ENCODE assay signal across 10 mouse cellular contexts in genomic region chr16:34536300-34536699, GRCm38 (mm10). TPM values are rescaled to one million over a fixed set of nuclear protein-coding genes. Genes with fewer than 3 reads are reported as not detected.
A peak's percentile ranks its signal among the peaks of the same experiment; 100 is the strongest.
DNase-seq lines count a peak whose midpoint lies in the region; ATAC-seq and TF ChIP-seq lines count a peak whose summit lies in the region.
"Had no signal": no experiment of that assay in that cellular context is flagged by ENCODE, and none has a peak within 500 bp of the region (broad histone marks: within the 10 kb centered on the region; RNA-seq: fewer than 3 reads in every experiment).

No protein-coding gene starts in this region.

- H3K9me3 ChIP-seq in lung, embryonic 16.5 days (ENCODE audit: control insufficient read depth, low read length), result no peaks in the 10 kb centered on the region
- H3K9me3 ChIP-seq in lung, postnatal 0 days (ENCODE audit: low read length), result no peaks in the 10 kb centered on the region
- H3K9me3 ChIP-seq in forebrain, embryonic 16.5 days (ENCODE audit: control insufficient read depth, low read length), result no peaks in the 10 kb centered on the region
- H3K9me3 ChIP-seq: limb, embryonic 13.5 days had no signal

- 0 out of 2 replicates have a peak, but pooled peaks have one; percentile 26 for ATAC-seq in lung, embryonic 16.5 days (ENCODE audit: low read depth)
- no peak for ATAC-seq in lung, postnatal 0 days
- 0 out of 2 replicates have a peak, but pooled peaks have one; percentile 13 for ATAC-seq in forebrain, embryonic 16.5 days
- ATAC-seq in megakaryocyte-erythroid progenitor cell, adult 5-6 weeks (replicated peaks; ENCODE audit: low FRiP score, low TSS enrichment, poor library complexity, severe bottlenecking), result 0 out of 2 replicates have a peak, but pooled peaks have one; percentile 18
- ATAC-seq: intestine, postnatal 0 days had no signal

- WGBS in lung, embryonic 16.5 days, result 49% methylated on average over 6 of the region's 6 CpGs
- 59% methylated on average over 6 of the region's 6 CpGs for WGBS in lung, postnatal 0 days
- WGBS in forebrain, embryonic 16.5 days, result 51% methylated on average over 6 of the region's 6 CpGs

- no peaks in the 10 kb centered on the region for H3K36me3 ChIP-seq in lung, embryonic 16.5 days (ENCODE audit: control insufficient read depth, insufficient read depth, low read length)
- no peaks in the 10 kb centered on the region for H3K36me3 ChIP-seq in lung, postnatal 0 days (ENCODE audit: insufficient read depth, low read length)
- H3K36me3 ChIP-seq in forebrain, embryonic 16.5 days (ENCODE audit: control insufficient read depth, insufficient read depth), result no peaks in the 10 kb centered on the region
- H3K36me3 ChIP-seq: limb, embryonic 13.5 days had no signal

- H3K27ac ChIP-seq in lung, embryonic 16.5 days (ENCODE audit: low read length), result no peak overlapping the region
- no peak overlapping the region for H3K27ac ChIP-seq in lung, postnatal 0 days (ENCODE audit: low read length)
- H3K27ac ChIP-seq in forebrain, embryonic 16.5 days (ENCODE audit: low read length), result no peak overlapping the region
- H3K27ac ChIP-seq: limb, embryonic 13.5 days had no signal

- no peak for TF ChIP-seq EP300 in lung, postnatal 0 days (IDR thresholded peaks at IDR 0.05)

- H3K27me3 ChIP-seq in lung, embryonic 16.5 days (ENCODE audit: control insufficient read depth, insufficient read depth, low read depth, low read length), result no peaks in the 10 kb centered on the region
- H3K27me3 ChIP-seq in lung, postnatal 0 days (replicated peaks; ENCODE audit: insufficient read depth, low read length), result no peaks in the 10 kb centered on the region
- no peaks in the 10 kb centered on the region for H3K27me3 ChIP-seq in forebrain, embryonic 16.5 days (replicated peaks; ENCODE audit: control insufficient read depth, insufficient read depth, low read length)
- H3K27me3 ChIP-seq: limb, embryonic 13.5 days had no signal

- no peak overlapping the region for H3K9ac ChIP-seq in lung, embryonic 16.5 days (ENCODE audit: low read length)
- no peak overlapping the region for H3K9ac ChIP-seq in lung, postnatal 0 days (replicated peaks; ENCODE audit: low read depth)
- H3K9ac ChIP-seq in forebrain, embryonic 16.5 days (replicated peaks; ENCODE audit: low read depth, low read length), result no peak overlapping the region
- H3K9ac ChIP-seq: limb, embryonic 13.5 days had no signal

- H3K4me3 ChIP-seq in lung, embryonic 16.5 days (ENCODE audit: low read length), result no peak overlapping the region
- H3K4me3 ChIP-seq in lung, postnatal 0 days (ENCODE audit: low read depth, low read length), result no peak overlapping the region
- no peak overlapping the region for H3K4me3 ChIP-seq in forebrain, embryonic 16.5 days (replicated peaks; ENCODE audit: low read length)
- H3K4me3 ChIP-seq: limb, embryonic 13.5 days had no signal

- TF ChIP-seq CTCF in lung, postnatal 0 days (IDR thresholded peaks at IDR 0.05), result no peak

- no peaks in the 10 kb centered on the region; the same call in 1 of the 2 replicates for H3K4me1 ChIP-seq in lung, embryonic 16.5 days (replicated peaks; ENCODE audit: control insufficient read depth, insufficient read depth, low read length)
- H3K4me1 ChIP-seq in lung, postnatal 0 days (ENCODE audit: insufficient read depth, low read depth, low read length), result no peaks in the 10 kb centered on the region; the same call in 1 of the 2 replicates
- peaks cover 42% of the 10 kb centered on the region for H3K4me1 ChIP-seq in forebrain, embryonic 16.5 days (replicated peaks; ENCODE audit: control insufficient read depth, insufficient read depth, low read length)

- no peak overlapping the region for H3K4me2 ChIP-seq in lung, embryonic 16.5 days (ENCODE audit: low read depth, low read length)
- no peak overlapping the region for H3K4me2 ChIP-seq in lung, postnatal 0 days (replicated peaks; ENCODE audit: low read depth, low read length)
- no peak overlapping the region for H3K4me2 ChIP-seq in forebrain, embryonic 16.5 days (ENCODE audit: low read length)
- H3K4me2 ChIP-seq: limb, embryonic 13.5 days had no signal

- peak; percentile 34 for DNase-seq in adrenal gland, postnatal 14 days
- DNase-seq in adrenal gland, adult (ENCODE audit: inconsistent age in 2 of 2, low spot score in 1 of 2), result no peak
- DNase-seq in lung, postnatal 0 days (ENCODE audit: low spot score), result no peak
- no peak for DNase-seq in spleen, postnatal 4 days (ENCODE audit: low spot score in 2 of 2)
- no peak for DNase-seq in gastrocnemius, postnatal 10 days

RNA-seq across cellular contexts. Expression of gene Kalrn, which starts 37.0 kb away (rescaled TPM):
- 12.9 and 20.7 TPM in 2 replicates for total RNA-seq in adrenal gland, postnatal 14 days (2021)
- polyA plus RNA-seq in lung, embryonic 16.5 days (2015; fragmentation: Nextera tagmentation; extraction: Ambion mirVana), result 14.0 and 16.8 TPM in 2 replicates
- 12.7 and 13.6 TPM in 2 replicates for polyA plus RNA-seq in lung, postnatal 0 days (2015; fragmentation: Nextera tagmentation; extraction: Ambion mirVana)
- polyA plus RNA-seq in forebrain, embryonic 16.5 days (2015; fragmentation: Nextera tagmentation; extraction: Ambion mirVana), result 35.4 and 43.9 TPM in 2 replicates
- 1.6 and 1.7 TPM in 2 replicates for total RNA-seq in megakaryocyte-erythroid progenitor cell, adult 5-6 weeks (2014; fragmentation: Nextera tagmentation)
- total RNA-seq in megakaryocyte-erythroid progenitor cell, adult 5-6 weeks (2017), result 3.7 and 4.3 TPM in 2 replicates
- 10 to 100 TPM; 17.6 to 20.2 TPM for total RNA-seq in gastrocnemius, postnatal 10 days (2021)
